In genomic region chr2:130438861-130439260, GRCm38 (mm10) we compare ENCODE assay signal across 30 mouse cellular contexts. TPM values are rescaled to one million over a fixed set of nuclear protein-coding genes. Genes with fewer than 3 reads are reported as not detected.
DNase-seq lines count a peak whose midpoint lies in the region; ATAC-seq and TF ChIP-seq lines count a peak whose summit lies in the region.
"Had no signal": no experiment of that assay in that cellular context is flagged by ENCODE, and none has a peak within 500 bp of the region (broad histone marks: within the 10 kb centered on the region; RNA-seq: fewer than 3 reads in every experiment).

No protein-coding gene starts in this region.

- H3K4me1 ChIP-seq in forebrain, embryonic 12.5 days = no peaks in the 10 kb centered on the region
- H3K4me1 ChIP-seq: embryonic facial prominence, embryonic 13.5 days; embryonic facial prominence, embryonic 15.5 days; forebrain, embryonic 10.5 days; forebrain, embryonic 13.5 days; forebrain, embryonic 15.5 days had no signal

- intact Hi-C loops in gastrocnemius, adult 2 months (cut with DNase I) = no loop called here
- intact Hi-C loops in gastrocnemius, postnatal 36 days (cut with DNase I) = no loop called here

- peak; percentile 31 for DNase-seq in gastrocnemius, adult 2 months
- DNase-seq in gastrocnemius, postnatal 36 days = no peak
- DNase-seq in layer of hippocampus, adult 9-11 months = peak; percentile 42
- DNase-seq in layer of hippocampus, adult 11-12 months (ENCODE audit: low spot score) = no peak
- DNase-seq in adipocyte (ENCODE audit: low spot score) = peak; percentile 77
- DNase-seq: adrenal gland, adult 2 months; adrenal gland, postnatal 10 days; adrenal gland, postnatal 25 days; cerebellum, adult 11 months; cerebellum, adult 18-20 months; cerebellum, adult 8-10 months; cerebellum, adult 9-11 months; cerebellum, postnatal 36 days; embryo, embryonic 11 days; forebrain, postnatal 0 days had no signal

- H3K27ac ChIP-seq in gastrocnemius, adult 2 months = no peak overlapping the region
- H3K27ac ChIP-seq in forebrain, embryonic 12.5 days = no peak overlapping the region
- H3K27ac ChIP-seq: embryonic facial prominence, embryonic 13.5 days; embryonic facial prominence, embryonic 15.5 days; forebrain, embryonic 10.5 days; forebrain, embryonic 13.5 days; forebrain, embryonic 15.5 days had no signal

- no peaks in the 10 kb centered on the region for H3K27me3 ChIP-seq in forebrain, embryonic 12.5 days
- H3K27me3 ChIP-seq: embryonic facial prominence, embryonic 13.5 days; embryonic facial prominence, embryonic 15.5 days; forebrain, embryonic 13.5 days; forebrain, embryonic 15.5 days had no signal

- H3K4me3 ChIP-seq in gastrocnemius, adult 2 months = no peak overlapping the region
- H3K4me3 ChIP-seq in forebrain, embryonic 12.5 days (replicated peaks) = no peak overlapping the region
- H3K4me3 ChIP-seq: embryonic facial prominence, embryonic 13.5 days; embryonic facial prominence, embryonic 15.5 days; erythroblast, embryonic 14.5 days; forebrain, embryonic 10.5 days; forebrain, embryonic 13.5 days; forebrain, embryonic 15.5 days had no signal

- no peak overlapping the region for H3K9ac ChIP-seq in forebrain, embryonic 12.5 days
- H3K9ac ChIP-seq: embryonic facial prominence, embryonic 13.5 days; embryonic facial prominence, embryonic 15.5 days; forebrain, embryonic 13.5 days; forebrain, embryonic 15.5 days; forebrain, postnatal 0 days had no signal

- H3K9me3 ChIP-seq in forebrain, embryonic 12.5 days = no peaks in the 10 kb centered on the region
- H3K9me3 ChIP-seq: embryonic facial prominence, embryonic 13.5 days; embryonic facial prominence, embryonic 15.5 days; forebrain, embryonic 10.5 days; forebrain, embryonic 13.5 days; forebrain, embryonic 15.5 days had no signal

- H3K4me2 ChIP-seq in forebrain, embryonic 12.5 days = no peak overlapping the region
- H3K4me2 ChIP-seq: embryonic facial prominence, embryonic 13.5 days; embryonic facial prominence, embryonic 15.5 days; forebrain, embryonic 13.5 days; forebrain, embryonic 15.5 days had no signal

- ATAC-seq in forebrain, embryonic 12.5 days (ENCODE audit: low FRiP score) = no peak
- ATAC-seq: activated CD4-positive, CD25-positive, alpha-beta regulatory T cell, adult 4 months; forebrain, embryonic 13.5 days; forebrain, embryonic 15.5 days; forebrain, postnatal 0 days had no signal

- 99% methylated on average over 3 of the region's 3 CpGs for WGBS in forebrain, embryonic 12.5 days

- H3K36me3 ChIP-seq in forebrain, embryonic 12.5 days (replicated peaks) = peaks cover 63% of the 10 kb centered on the region

- TF ChIP-seq CTCF in gastrocnemius, adult 2 months (IDR thresholded peaks at IDR 0.05) = no peak

RNA-seq across cellular contexts. Expression of gene Ptpra, which starts 11.2 kb away (rescaled TPM):
- 10 to 100 TPM; 16.0 to 23.3 TPM for total RNA-seq in gastrocnemius, adult 2 months (2021)
- total RNA-seq in gastrocnemius, postnatal 36 days (2021) = 10 to 100 TPM; 15.5 to 20.6 TPM
- polyA plus RNA-seq in forebrain, embryonic 12.5 days (2016; fragmentation: Nextera tagmentation; extraction: Ambion mirVana) = 130 and 138 TPM in 2 replicates

RNA-seq across cellular contexts. Expression of gene Pced1a, which starts 14.4 kb away (rescaled TPM):
- total RNA-seq in gastrocnemius, adult 2 months (2021) = 1 to 10 TPM; 4.5 to 5.0 TPM
- 1 to 10 TPM; 2.8 to 4.0 TPM for total RNA-seq in gastrocnemius, postnatal 36 days (2021)
- polyA plus RNA-seq in forebrain, embryonic 12.5 days (2016; fragmentation: Nextera tagmentation; extraction: Ambion mirVana) = 10.9 TPM in 2 replicates

RNA-seq across cellular contexts. Expression of gene Vps16, which starts 14.7 kb away (rescaled TPM):
- total RNA-seq in gastrocnemius, adult 2 months (2021) = 10 to 100 TPM; 15.7 to 19.1 TPM
- 10 to 100 TPM; 14.9 to 18.7 TPM for total RNA-seq in gastrocnemius, postnatal 36 days (2021)
- polyA plus RNA-seq in forebrain, embryonic 12.5 days (2016; fragmentation: Nextera tagmentation; extraction: Ambion mirVana) = 133 and 137 TPM in 2 replicates

RNA-seq across cellular contexts. Expression of gene Tmem239, which starts 32.6 kb away (rescaled TPM):
- total RNA-seq in gastrocnemius, adult 2 months (2021) = not detected
- total RNA-seq in gastrocnemius, postnatal 36 days (2021) = not detected
- 0.15 TPM in 1 of 2 replicates, not detected in the other for polyA plus RNA-seq in forebrain, embryonic 12.5 days (2016; fragmentation: Nextera tagmentation; extraction: Ambion mirVana)
- total RNA-seq: adrenal gland, adult 2 months; adrenal gland, postnatal 10 days; adrenal gland, postnatal 25 days; adrenal gland, postnatal 4 days; common myeloid progenitor, adult 5-6 weeks; ES-E14; forebrain, postnatal 0 days; MEL had no signal
- polyA plus RNA-seq: activated CD4-positive, CD25-positive, alpha-beta regulatory T cell, adult 4 months; adrenal gland, adult 2 months; brain, embryonic 14.5 days; embryonic facial prominence, embryonic 11.5 days; embryonic facial prominence, embryonic 15.5 days; erythroblast, embryonic 14.5 days; forebrain, embryonic 10.5 days; forebrain, embryonic 13.5 days; forebrain, embryonic 15.5 days had no signal

RNA-seq across cellular contexts. Expression of gene 1700020A23Rik, which starts 33.8 kb away (rescaled TPM):
- not detected for total RNA-seq in gastrocnemius, adult 2 months (2021)
- not detected for total RNA-seq in gastrocnemius, postnatal 36 days (2021)
- not detected in 2 replicates for polyA plus RNA-seq in forebrain, embryonic 12.5 days (2016; fragmentation: Nextera tagmentation; extraction: Ambion mirVana)
- total RNA-seq: adrenal gland, postnatal 10 days; adrenal gland, postnatal 25 days; adrenal gland, postnatal 4 days; common myeloid progenitor, adult 5-6 weeks; ES-E14; forebrain, postnatal 0 days; MEL had no signal
- polyA plus RNA-seq: activated CD4-positive, CD25-positive, alpha-beta regulatory T cell, adult 4 months; adrenal gland, adult 2 months; brain, embryonic 14.5 days; C2C12; embryonic facial prominence, embryonic 11.5 days; embryonic facial prominence, embryonic 13.5 days; erythroblast, embryonic 14.5 days had no signal

Comparison
In these comparisons a context has a peak if more than half of its experiments do, and no peak if none do; other contexts are left out.
1. DNase-seq: peak in gastrocnemius, adult 2 months (single experiment), layer of hippocampus, adult 9-11 months (single experiment) and adipocyte (single experiment); none in gastrocnemius, postnatal 36 days (0 of 2) and layer of hippocampus, adult 11-12 months (single experiment).